Mouse (Mus musculus) brain, adult 2 months (tissue): ENCODE results near the gene Tpcn2.

ENCODE experiments used
- DNase-seq: peaks from one replicate; pipeline ENCODE4 v3.0.0; 2011; ENCODE audit warnings: low read depth, low spot score

The Tpcn2 gene

DNA sequence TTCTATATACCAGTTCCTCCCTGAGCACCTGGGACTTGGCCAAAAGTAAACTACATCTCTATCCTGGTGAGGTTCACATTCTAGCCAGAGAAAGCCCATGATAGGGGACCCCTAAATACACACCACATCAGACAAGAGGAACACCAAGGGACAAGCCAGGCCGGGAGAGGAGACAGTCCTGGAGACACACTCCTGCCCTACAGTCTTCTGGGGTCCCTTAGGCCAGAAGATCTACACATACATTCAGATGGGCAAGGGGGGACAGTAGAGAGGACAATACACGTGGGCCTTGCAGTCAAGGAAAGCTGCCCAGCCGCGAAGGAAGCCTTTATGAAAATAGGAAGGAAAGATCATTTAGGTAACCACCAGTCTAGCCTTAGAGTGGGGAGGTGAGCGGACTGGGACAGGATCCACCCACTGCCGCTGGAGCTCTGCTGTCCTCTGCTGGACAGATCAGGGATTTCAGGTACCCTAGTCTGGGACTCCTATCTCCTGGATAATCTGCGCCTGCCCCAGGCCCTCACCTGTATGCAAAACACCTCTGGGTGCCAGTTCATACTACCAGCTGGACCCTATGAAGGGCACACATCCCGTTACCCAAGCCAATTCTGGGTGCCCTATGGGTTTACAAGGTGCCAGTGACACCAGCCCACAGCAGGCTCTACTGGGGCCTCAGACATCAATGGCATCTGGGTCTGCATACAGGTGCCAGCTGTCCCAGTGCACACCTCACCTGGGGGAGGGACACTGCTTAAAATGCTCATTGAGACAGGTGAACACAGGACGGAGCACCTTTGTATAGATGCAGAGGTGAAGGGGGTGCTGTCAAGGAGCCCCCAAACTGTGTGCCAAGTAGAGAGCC lies 40.7 kb downstream of the Tpcn2 start:
- DNase-seq = peak; percentile 84

DNA sequence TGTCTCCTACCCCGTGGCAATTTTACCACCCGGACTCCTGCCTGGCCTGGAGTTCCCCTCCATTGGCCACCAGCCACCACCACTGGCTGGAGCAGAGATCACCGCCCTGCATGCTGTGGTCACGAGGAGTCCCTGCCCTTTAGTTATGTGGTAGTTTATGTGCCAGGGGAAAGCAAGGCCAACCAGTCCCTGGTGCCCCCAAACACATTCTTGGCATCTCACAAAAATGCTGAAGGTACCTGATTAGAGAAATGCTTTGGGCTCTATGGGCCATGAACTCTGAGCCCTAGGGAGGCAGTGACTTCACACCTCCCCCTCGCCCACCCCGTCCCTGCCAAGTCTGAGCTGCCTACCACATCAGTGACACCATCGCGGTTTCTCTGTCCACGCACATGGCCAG lies 41.8 kb downstream of the Tpcn2 start:
- no peak for DNase-seq

DNA sequence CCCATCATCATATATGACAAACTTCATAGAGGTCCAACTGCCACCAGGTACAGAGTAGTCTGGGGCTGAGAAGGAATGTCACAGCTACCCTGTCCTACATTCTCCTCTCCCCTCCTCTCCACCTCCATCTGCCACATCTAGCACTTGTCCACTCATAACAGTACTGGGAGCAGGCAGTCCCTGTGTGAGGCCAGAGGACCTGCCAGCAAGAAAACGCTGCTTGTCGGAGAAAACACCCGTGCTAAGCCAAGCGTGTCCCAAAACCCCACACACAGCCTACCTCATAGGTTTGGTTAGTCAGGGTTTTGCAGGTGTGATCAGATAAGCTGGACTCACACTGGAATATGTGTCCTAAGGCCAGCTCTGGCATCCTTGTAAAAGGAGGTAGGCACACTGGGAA lies 42.9 kb downstream of the Tpcn2 start:
- peak; percentile 86 for DNase-seq

DNA sequence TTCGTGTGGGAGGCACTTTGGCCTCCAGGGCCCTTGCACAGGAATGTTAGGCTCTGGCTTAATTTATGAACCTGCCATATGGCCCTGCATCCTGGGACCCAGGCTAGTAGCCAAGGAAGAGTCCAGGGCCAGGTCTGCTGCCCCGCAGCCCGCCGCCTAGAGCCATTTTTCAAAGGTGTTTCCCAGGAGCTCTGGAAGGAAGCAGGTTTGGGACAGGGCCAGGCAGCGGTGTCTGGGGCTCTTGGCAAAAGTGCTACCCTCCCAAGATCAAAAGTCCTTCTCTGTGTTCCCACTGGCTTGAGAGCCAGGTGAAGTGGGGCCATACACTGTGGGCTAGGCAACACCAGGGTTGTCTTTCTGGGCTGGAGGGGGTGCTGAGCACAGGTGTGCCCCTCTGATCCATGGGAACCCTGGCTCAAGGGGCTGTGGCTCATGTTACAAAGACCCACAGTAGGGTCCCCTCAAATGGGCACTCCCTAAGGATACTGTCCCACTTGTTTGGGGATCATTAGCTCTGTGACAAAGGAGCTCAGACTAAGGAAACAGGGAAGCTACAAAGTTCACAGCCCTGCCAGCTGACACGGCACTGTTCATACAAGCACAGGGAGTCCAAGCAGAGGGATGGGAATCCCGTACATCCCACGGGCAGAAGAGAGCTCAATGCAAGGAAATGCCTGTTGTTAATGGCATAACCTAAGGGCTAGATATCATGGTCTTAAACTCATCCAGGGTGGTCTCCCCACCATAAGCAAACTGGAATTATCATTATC lies 43.9 kb downstream of the Tpcn2 start:
- peak; percentile 76 for DNase-seq

DNA sequence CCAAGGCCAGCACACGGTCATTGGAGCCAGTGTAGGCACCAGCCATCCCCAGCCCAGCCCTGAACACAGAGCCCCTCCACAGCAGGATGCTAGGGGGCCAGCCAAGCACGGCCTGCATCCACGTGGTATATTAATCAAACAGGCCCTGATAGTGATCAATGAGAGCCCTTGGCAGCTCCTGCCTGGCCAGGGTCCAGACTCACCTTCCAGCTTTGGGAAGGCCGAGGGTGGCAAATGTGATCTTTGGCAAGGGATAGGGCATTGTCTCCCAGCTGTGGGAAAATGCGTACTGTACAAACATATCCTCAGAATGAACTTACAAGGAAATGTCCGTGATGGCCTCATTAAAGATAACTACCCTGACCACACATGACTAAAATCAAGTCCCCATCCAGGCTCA lies 44.7 kb downstream of the Tpcn2 start:
- no peak for DNase-seq

DNA sequence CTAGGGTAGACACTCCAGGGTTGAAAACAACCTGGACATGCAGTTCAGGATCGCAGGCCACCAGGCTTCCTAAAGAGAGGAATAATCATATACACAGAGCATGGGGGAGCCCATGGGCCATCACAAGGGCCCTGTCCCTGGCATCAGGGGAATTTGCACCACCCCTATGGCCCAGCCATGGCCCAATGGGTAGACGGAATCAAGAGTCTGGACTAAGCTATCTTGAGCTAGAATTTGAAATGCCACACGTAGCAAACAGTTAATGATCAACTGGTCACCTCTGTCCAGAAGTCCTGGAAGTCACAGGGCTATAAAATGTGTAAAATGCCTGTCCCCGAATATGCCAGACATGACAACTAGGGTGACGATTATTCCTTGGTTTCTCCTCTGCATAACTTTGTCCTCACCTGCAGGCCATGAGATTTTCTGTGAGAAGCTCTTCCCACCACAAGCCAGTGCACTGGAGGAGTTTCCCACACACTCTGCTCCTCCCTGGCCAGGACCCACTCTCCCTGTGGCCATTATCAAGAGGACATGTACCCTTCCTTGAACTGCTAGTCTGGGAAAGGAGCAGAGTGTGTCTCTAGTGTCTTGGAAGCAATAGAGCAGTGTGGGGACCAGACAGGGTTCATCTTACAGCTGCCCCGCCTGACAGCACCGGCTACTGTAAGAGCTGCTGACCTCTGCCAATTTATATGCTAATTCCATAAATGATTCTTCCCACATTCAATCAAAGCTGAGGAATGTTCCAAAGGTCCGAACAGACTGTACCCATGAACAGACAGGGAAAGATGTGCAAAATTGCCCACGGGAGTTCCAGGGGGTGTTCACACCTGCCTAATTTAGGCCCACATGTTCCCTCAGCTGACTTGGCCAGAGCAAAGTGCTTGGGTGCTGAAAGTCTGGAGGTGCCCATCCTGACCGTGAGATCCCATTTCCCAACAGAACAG lies 48.7 kb downstream of the Tpcn2 start:
- no peak for DNase-seq

DNA sequence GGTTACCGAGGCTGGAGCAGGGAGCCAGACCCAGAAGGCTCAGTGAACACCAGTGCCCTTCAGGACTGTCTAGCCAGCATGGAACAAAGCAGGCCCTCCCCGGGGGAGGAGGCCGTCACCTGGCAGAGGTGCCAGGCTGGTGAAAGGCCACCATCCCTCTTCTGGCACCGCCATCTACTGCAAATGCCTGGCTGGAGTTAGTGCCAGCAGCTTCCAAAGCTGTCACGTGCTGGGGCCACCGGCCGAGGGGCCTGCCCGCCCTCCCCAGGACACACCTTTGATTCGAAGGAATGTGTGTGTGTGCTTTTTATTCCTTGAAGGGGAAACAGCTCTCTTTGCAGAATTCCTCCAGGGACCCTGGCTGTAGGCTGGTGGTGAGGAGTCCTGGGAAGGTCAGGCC lies 52.2 kb downstream of the Tpcn2 start:
- DNase-seq = peak; percentile 38

DNA sequence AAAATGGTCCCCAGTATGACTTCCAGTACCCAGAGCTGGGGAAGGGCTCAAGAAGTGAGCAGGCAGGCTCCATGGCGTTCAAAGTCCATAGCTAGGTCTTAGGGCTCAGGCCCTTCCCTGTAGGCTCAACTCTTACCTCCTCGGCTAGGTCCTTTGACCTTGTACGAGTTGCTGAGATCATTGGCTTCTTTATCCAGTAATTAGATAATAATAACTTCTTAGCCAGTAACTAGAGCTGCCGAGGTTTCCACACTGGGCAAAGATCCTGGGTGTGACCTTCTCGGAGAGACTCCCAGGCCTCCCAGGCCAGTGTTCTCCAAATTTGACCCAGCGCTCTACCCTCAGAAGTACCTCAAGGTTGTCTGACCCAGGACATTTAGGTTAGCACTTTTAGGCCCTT lies 57.2 kb downstream of the Tpcn2 start:
- no peak for DNase-seq

DNA sequence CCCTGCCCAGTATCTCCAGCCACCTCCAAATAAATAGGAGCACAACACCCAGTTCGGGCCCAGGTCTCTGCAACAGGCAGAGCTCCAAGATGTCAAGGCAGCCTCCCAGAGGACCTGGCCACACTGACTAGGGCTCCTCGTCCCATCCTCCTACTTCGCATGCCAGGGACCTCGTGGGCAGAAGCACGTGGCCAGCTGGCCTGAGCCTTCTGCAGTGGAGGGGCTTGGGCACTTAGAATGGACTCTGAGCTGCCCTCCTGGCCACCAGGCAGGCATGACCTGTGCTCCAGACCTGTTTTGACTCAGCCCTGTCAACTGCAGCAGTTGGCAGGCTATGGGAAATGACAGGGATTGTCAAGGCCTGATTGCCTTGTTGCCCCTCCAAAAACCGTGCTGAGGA lies 58.2 kb downstream of the Tpcn2 start:
- no peak for DNase-seq

DNA sequence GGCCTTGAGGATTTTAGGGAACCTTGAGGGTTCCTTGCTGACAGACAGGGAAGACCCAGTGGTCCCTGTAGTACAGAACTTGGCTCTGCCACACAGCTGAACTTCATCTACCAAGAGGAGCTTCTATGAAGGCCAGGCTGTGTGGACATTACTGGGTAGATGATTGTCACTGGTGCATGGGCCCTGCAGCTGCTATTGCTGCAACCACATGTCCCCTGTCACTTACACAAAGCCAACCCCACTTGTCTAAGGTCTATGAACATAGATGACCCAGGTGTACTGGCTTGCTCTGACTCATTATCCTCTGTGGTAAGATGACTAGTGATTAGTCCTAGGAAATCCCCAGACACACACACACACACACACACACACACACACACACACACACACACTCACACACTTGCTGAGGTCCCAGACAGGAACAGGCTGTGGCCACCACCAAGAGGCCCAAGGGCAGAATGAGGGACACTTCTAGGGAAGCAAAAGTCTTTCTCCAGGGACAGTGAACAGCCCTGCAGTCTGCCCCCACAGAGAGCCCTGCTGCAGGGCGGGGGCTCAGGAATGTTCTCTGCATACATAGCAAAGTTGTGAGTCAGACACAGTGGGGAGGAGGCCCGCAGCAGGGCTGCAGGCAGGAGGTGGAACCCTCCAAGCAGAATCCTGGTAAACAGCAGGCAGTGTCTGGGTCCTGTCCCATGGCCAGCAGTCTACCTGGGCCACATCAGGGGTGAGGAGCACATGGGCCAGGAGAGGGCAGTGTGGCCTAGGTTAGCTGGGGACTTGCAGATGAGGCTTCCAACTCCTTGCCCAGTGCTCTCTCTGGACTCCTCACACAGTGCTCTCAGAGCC lies 61.7 kb downstream of the Tpcn2 start:
- peak; percentile 77 for DNase-seq

DNA sequence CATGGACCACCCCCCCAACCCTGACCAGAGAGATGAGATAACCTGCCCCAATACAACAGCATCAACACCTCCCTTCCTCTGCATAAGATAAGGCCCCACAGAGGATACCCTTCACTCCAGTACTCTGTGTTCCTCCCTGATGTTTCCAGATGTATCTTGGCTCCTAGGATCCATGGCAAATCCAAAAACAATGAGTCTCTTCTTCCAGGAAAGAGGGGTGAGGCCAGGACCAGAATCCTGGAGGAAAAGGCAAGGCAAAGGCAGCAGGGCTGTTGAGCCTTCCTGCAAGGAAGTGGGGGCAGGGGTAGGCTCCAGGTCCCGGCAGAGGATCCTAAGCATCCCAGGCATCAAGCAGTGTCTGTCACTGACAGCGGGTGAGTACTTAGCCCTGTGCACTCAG lies 62.5 kb downstream of the Tpcn2 start:
- DNase-seq = no peak

DNA sequence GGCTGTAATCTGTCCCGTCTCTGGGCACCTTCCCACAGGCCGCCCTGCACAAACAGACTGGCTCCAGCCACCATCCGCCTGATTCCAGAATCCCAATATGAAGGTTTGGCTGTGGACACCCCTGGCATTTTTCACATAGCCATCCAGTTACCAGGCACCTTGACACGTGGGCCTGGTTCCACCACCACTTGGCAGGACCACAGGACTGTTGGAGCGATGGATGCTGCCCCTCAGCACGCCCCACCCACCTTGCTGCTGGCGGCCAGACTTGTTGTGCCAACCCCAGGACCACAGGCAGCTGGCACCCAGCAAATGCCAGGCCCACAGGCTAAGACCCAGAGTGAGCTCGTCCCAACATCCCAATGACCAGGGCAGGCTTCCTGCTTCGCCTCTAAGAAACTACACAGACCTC lies 64.4 kb downstream of the Tpcn2 start:
- DNase-seq = no peak

DNA sequence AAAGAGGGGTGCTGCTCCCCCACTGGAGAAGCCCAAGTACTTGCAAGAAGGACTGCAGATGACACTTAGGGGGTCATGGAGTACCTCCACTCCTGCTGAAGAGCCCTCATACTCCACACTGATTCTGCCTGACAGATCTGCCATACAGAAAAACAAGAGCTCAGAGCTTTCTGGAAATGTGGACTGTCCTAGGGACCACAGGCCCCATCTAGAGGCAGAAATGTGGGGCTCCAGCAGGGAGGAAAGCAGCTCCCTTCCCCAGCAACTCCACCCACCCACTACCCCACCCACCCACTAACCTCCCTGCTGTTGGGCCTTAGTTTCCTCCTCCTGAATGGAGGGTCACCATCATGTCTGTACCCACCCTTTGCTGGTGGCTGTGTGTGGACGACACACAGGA lies 67.2 kb downstream of the Tpcn2 start:
- DNase-seq = peak; percentile 27

DNA sequence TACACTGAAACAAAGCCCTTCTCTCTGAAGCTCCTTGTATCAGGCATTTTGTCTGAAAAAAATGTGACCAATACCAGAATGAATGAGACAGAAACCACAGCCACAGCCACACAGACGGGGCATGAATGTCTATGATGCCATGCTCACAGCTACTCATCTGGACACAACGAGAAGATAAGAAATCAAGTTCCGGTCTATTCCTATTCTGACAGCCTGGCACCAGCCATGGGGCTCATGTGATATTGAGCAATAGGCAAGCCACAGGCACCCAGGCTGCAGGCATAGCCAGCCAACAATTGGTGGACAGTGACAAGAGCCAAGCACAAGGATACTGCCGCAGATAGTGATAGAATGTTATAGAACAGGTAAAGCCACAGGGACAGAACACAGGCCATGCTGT lies 68.3 kb downstream of the Tpcn2 start:
- DNase-seq = peak; percentile 12

DNA sequence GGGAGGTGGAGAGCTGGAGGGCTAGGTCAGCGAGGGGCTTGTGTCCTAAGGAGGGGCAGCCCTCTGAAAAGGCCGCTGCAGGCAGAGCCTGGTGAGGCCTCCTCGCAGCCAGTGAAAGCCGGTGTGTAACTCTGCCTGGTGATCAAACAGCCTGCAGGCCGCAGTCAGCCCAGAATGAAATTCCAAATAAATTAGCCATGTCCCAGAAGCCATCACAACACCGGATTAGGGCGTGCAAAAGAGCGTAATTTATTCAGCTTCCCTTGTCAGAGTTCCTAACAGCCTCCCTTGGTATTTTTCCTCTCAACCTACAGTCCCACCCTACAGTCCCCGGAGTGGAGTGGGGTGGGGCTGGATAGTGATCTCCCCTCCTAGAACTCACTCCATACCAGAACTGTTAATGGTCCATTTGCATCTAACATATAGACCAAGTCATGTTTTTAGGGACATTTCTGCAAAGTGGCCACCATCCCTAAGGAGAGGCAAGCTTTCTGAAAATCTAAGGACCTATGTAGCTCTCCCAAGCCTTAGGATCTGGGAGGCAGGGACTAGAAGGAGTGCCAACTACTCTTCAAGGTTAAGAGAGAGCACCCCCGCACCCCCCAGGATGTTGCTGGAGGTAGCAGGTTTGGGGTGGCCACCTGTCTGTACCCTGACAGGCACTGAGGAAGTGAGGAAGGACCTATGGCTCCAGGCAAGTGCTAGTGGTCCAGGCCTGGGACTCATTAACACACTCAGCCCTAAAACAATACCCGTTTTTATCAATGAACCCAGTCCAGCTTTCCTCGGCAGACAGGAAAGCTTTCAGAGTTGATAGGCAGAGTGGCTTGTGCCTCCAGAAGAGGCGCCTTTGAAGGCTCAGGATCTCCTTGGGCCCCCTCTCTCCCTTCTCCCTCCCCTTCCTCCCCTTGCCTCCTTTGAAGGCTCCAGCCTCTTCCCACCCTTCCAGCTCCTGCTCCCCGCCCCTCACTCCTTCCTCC lies 71.8 kb downstream of the Tpcn2 start:
- DNase-seq = no peak

DNA sequence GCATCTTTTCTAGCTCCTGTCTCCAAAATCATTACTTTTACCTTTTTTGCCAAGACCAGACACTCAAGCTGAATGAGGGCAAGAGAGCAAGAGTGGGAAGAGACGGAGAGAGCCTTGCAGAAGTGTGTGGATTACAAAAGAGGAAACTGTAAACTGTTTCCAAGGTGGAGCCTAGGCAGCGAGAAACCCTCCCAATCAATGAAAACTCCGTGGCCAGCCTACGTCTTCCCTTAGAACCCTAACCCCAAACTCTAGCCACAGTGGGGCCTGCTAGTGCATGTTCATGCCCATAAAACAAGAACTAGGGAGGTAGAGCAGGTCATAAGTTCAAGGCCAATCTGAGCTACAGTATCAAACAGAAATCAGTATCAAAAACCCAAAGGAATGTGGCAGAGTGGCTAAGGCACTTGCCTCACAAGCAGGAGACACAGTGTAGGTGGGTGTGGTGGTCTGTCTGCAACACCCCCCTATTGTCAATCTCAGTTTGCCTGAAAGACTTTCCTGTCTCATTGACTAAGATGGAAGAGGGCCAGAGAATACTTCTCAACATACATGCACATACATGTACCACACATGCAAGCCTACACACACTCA lies 73.2 kb downstream of the Tpcn2 start:
- no peak for DNase-seq

DNA sequence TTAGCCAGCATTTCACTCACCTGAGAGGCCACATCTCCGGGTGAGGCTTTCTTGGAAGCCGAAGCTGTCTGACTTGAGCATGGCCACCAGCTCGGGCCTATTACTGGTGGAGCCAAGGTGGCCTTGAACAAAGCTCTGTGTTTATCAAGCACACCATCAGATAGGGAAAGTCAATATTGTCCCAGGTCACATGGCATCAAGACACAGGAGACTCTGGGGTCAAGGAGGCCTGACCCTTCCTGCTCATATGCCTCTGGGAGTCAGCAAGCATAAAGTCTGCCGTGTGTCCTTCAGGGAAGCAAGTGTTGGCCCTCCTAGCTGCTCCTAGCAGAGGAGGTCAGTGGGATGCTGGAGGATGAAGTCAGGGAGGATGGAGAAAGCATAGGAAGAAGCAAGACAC lies 75.8 kb downstream of the Tpcn2 start, which contains the start of gene 1810010D01Rik:
1810010D01Rik (minus strand) TSS at position 114 of the 400 bp plus-strand sequence.
- DNase-seq = no peak

DNA sequence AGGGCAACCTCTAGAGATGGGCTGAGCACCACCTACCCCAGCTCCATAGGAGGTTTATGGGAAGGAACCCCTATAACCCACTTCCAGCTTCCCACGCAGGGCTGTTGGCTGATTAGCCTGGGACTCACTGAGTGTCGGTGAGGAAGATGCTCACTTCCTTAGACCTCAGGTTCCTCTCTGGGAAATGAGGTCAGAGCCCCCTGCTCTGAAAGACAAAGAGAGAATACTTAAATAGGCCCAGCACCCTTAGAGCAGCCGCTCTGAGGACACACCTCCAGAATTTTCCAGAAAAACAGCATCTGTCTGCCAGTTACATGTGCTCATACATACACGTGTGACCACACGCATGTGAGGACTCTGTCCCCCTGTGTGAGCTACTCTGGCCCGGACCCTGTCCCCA lies 77.0 kb downstream of the Tpcn2 start:
- DNase-seq = no peak

DNA sequence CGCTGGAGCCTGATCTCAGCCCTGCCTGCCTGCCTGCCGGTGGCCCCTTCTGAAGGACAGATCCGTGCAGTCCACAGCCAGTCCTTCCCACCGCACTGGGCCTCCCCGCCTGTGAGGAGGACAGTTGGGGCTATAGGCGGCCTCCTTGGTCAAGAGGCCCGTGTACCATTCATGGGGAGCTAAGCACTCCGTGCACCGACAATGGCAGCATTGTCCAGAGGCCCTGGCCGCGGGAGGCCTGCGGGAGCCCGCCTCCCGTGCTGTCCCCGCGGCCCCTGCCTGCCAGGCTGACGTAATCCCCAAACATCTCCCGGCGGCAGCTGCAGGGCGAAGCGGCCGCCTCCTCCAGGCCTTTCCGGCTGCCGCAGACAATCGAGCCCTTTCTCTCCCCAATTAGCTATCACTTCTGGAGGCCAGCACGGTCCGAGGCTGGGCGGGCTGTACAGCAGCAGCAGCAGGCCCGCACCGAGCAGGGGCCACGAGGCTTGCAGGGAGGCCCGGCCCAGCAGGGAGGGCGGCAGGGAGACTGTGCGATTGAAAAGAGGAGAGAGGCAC lies 77.7 kb downstream of the Tpcn2 start:
- peak; percentile 93 for DNase-seq
